ENCODE assay signal across 10 mouse cellular contexts in genomic region chr10:76622411-76622810, GRCm38 (mm10). TPM values are rescaled to one million over a fixed set of nuclear protein-coding genes. Genes with fewer than 3 reads are reported as not detected.
A peak's percentile ranks its signal among the peaks of the same experiment; 100 is the strongest.
DNase-seq lines count a peak whose midpoint lies in the region; ATAC-seq and TF ChIP-seq lines count a peak whose summit lies in the region.
"Had no signal": no experiment of that assay in that cellular context is flagged by ENCODE, and none has a peak within 500 bp of the region (broad histone marks: within the 10 kb centered on the region; RNA-seq: fewer than 3 reads in every experiment).

No protein-coding gene starts in this region.

- TF ChIP-seq CTCF in lung, adult 2 months (IDR thresholded peaks at IDR 0.05; ENCODE audit: insufficient read depth, low read length), result no peak

- no peaks in the 10 kb centered on the region for H3K9me3 ChIP-seq in forebrain, embryonic 12.5 days
- H3K9me3 ChIP-seq in forebrain, embryonic 16.5 days (ENCODE audit: control insufficient read depth, low read length), result no peaks in the 10 kb centered on the region
- H3K9me3 ChIP-seq in intestine, embryonic 14.5 days (ENCODE audit: control insufficient read depth, low read length), result no peaks in the 10 kb centered on the region
- no peaks in the 10 kb centered on the region for H3K9me3 ChIP-seq in neural tube, embryonic 12.5 days

- DNase-seq in lung, adult 2 months, result no peak
- DNase-seq in lung, adult 18-20 months, result no peak
- no peak for DNase-seq in intestine, embryonic 14.5 days (ENCODE audit: low spot score)
- DNase-seq in natural killer cell, adult 2 months (ENCODE audit: low spot score in 2 of 2), result no peak
- DNase-seq in urinary bladder, adult 2 months (ENCODE audit: low spot score), result no peak
- DNase-seq: adrenal gland, postnatal 36 days; kidney, adult 9 months had no signal

- H3K9ac ChIP-seq in forebrain, embryonic 12.5 days, result no peak overlapping the region
- H3K9ac ChIP-seq in forebrain, embryonic 16.5 days (replicated peaks; ENCODE audit: low read depth, low read length), result no peak overlapping the region
- peak overlapping the region; percentile 67 for H3K9ac ChIP-seq in intestine, embryonic 14.5 days (ENCODE audit: low read length)
- no peak overlapping the region for H3K9ac ChIP-seq in neural tube, embryonic 12.5 days

- no peak for ATAC-seq in forebrain, embryonic 12.5 days (ENCODE audit: low FRiP score)
- no peak for ATAC-seq in forebrain, embryonic 16.5 days
- no peak for ATAC-seq in intestine, embryonic 14.5 days (replicated peaks; ENCODE audit: low FRiP score, low TSS enrichment, low read depth)
- ATAC-seq in neural tube, embryonic 12.5 days (ENCODE audit: low FRiP score, low read depth), result no peak

- no peaks in the 10 kb centered on the region for H3K36me3 ChIP-seq in forebrain, embryonic 12.5 days (replicated peaks)
- no peaks in the 10 kb centered on the region for H3K36me3 ChIP-seq in forebrain, embryonic 16.5 days (ENCODE audit: control insufficient read depth, insufficient read depth)
- 0 out of 2 replicates have a peak, but pooled peaks cover 6% of the 10 kb centered on the region for H3K36me3 ChIP-seq in intestine, embryonic 14.5 days (ENCODE audit: control insufficient read depth, insufficient read depth, low read length)
- H3K36me3 ChIP-seq in neural tube, embryonic 12.5 days, result no peaks in the 10 kb centered on the region

- no peak for TF ChIP-seq POLR2A in lung, adult 2 months (IDR thresholded peaks at IDR 0.05; ENCODE audit: borderline replicate concordance, extremely low read depth, low read depth, low read length)

- H3K4me3 ChIP-seq in forebrain, embryonic 12.5 days (replicated peaks), result no peak overlapping the region
- H3K4me3 ChIP-seq in forebrain, embryonic 16.5 days (replicated peaks; ENCODE audit: low read length), result no peak overlapping the region; the same call in 1 of the 2 replicates
- peak overlapping the region; percentile 72 for H3K4me3 ChIP-seq in lung, adult 2 months (replicated peaks; ENCODE audit: extremely low read depth, low read depth, low read length)
- peak overlapping the region; percentile 61 for H3K4me3 ChIP-seq in intestine, embryonic 14.5 days (ENCODE audit: low read depth, low read length)
- peak overlapping the region; percentile 37; the same call in 1 of the 2 replicates for H3K4me3 ChIP-seq in neural tube, embryonic 12.5 days

- peak overlapping the region; percentile 58; the same call in 1 of the 2 replicates for H3K4me2 ChIP-seq in forebrain, embryonic 12.5 days
- no peak overlapping the region for H3K4me2 ChIP-seq in forebrain, embryonic 16.5 days (ENCODE audit: low read length)
- H3K4me2 ChIP-seq in intestine, embryonic 14.5 days (ENCODE audit: low read length), result peak overlapping the region; percentile 80
- H3K4me2 ChIP-seq in neural tube, embryonic 12.5 days (replicated peaks), result peak overlapping the region; percentile 68; the same call in 1 of the 2 replicates

- H3K4me1 ChIP-seq in forebrain, embryonic 12.5 days, result peaks cover 10% of the 10 kb centered on the region
- H3K4me1 ChIP-seq in forebrain, embryonic 16.5 days (replicated peaks; ENCODE audit: control insufficient read depth, insufficient read depth, low read length), result peaks cover 6% of the 10 kb centered on the region; the same call in 1 of the 2 replicates
- H3K4me1 ChIP-seq in lung, adult 2 months (ENCODE audit: control insufficient read depth, insufficient read depth, low read length), result no peaks in the 10 kb centered on the region; the same call in 1 of the 2 replicates
- peaks cover 18% of the 10 kb centered on the region for H3K4me1 ChIP-seq in intestine, embryonic 14.5 days (replicated peaks; ENCODE audit: control insufficient read depth, insufficient read depth, low read length)
- peaks cover 7% of the 10 kb centered on the region for H3K4me1 ChIP-seq in neural tube, embryonic 12.5 days

- H3K27me3 ChIP-seq in forebrain, embryonic 12.5 days, result 0 out of 2 replicates have a peak, but pooled peaks cover 14% of the 10 kb centered on the region
- H3K27me3 ChIP-seq in forebrain, embryonic 16.5 days (replicated peaks; ENCODE audit: control insufficient read depth, insufficient read depth, low read length), result no peaks in the 10 kb centered on the region
- no peaks in the 10 kb centered on the region for H3K27me3 ChIP-seq in intestine, embryonic 14.5 days (replicated peaks; ENCODE audit: control insufficient read depth, insufficient read depth, low read length)
- H3K27me3 ChIP-seq in neural tube, embryonic 12.5 days (replicated peaks), result no peaks in the 10 kb centered on the region

- WGBS in forebrain, embryonic 12.5 days, result 84% methylated on average over 4 of the region's 4 CpGs
- 79% methylated on average over 4 of the region's 4 CpGs for WGBS in forebrain, embryonic 16.5 days
- WGBS in lung, adult 2 months, result 55% methylated on average over 4 of the region's 4 CpGs
- WGBS in intestine, embryonic 14.5 days, result 64% methylated on average over 4 of the region's 4 CpGs
- 77% methylated on average over 4 of the region's 4 CpGs for WGBS in neural tube, embryonic 12.5 days

- H3K27ac ChIP-seq in forebrain, embryonic 12.5 days, result no peak overlapping the region
- H3K27ac ChIP-seq in forebrain, embryonic 16.5 days (ENCODE audit: low read length), result no peak overlapping the region
- peak overlapping the region; percentile 85; the same call in 1 of the 2 replicates for H3K27ac ChIP-seq in intestine, embryonic 14.5 days (ENCODE audit: low read depth)
- H3K27ac ChIP-seq in neural tube, embryonic 12.5 days, result no peak overlapping the region

RNA-seq across cellular contexts. Expression of gene Col6a2, which starts 1.0 kb away (rescaled TPM):
- 14.8 and 18.7 TPM in 2 replicates for polyA plus RNA-seq in forebrain, embryonic 12.5 days (2016; fragmentation: Nextera tagmentation; extraction: Ambion mirVana)
- 8.1 and 14.7 TPM in 2 replicates for polyA plus RNA-seq in forebrain, embryonic 16.5 days (2015; fragmentation: Nextera tagmentation; extraction: Ambion mirVana)
- polyA plus RNA-seq in lung, adult 2 months (2012; rRNA removed), result 173 and 175 TPM in 2 replicates
- 164 and 184 TPM in 2 replicates for polyA plus RNA-seq in intestine, embryonic 14.5 days (2014; fragmentation: Nextera tagmentation; extraction: Ambion mirVana)
- polyA plus RNA-seq in neural tube, embryonic 12.5 days (2016; fragmentation: Nextera tagmentation; extraction: Ambion mirVana), result 30.9 and 31.0 TPM in 2 replicates
- polyA plus RNA-seq in urinary bladder, adult 2 months (2012; rRNA removed), result 239 and 336 TPM in 2 replicates

RNA-seq across cellular contexts. Expression of gene Ftcd, which starts 47.0 kb away (rescaled TPM):
- polyA plus RNA-seq in forebrain, embryonic 12.5 days (2016; fragmentation: Nextera tagmentation; extraction: Ambion mirVana), result not detected in 2 replicates
- polyA plus RNA-seq in forebrain, embryonic 16.5 days (2015; fragmentation: Nextera tagmentation; extraction: Ambion mirVana), result 0.15 TPM in 1 of 2 replicates, not detected in the other
- polyA plus RNA-seq in lung, adult 2 months (2012; rRNA removed), result 0.03 and 0.24 TPM in 2 replicates
- 0.11 TPM in 1 of 2 replicates, not detected in the other for polyA plus RNA-seq in intestine, embryonic 14.5 days (2014; fragmentation: Nextera tagmentation; extraction: Ambion mirVana)
- 0.34 TPM in 1 of 2 replicates, not detected in the other for polyA plus RNA-seq in neural tube, embryonic 12.5 days (2016; fragmentation: Nextera tagmentation; extraction: Ambion mirVana)
- polyA plus RNA-seq in urinary bladder, adult 2 months (2012; rRNA removed), result 0.03 TPM in 1 of 2 replicates, not detected in the other

Comparison
In these comparisons a context has a peak if more than half of its experiments do, and no peak if none do; other contexts are left out.
1. H3K4me3 ChIP-seq: peak in lung, adult 2 months (single experiment), intestine, embryonic 14.5 days (single experiment) and neural tube, embryonic 12.5 days (single experiment); none in forebrain, embryonic 12.5 days (single experiment) and forebrain, embryonic 16.5 days (single experiment).